Mouse (Mus musculus): Measurements from ENCODE around the gene Gpcpd1. TPM values are rescaled to one million over a fixed set of nuclear protein-coding genes. Genes with fewer than 3 reads are reported as not detected.

The Gpcpd1 gene
- polyA plus RNA-seq, 1 experiment: 25.6 TPM

DNA sequence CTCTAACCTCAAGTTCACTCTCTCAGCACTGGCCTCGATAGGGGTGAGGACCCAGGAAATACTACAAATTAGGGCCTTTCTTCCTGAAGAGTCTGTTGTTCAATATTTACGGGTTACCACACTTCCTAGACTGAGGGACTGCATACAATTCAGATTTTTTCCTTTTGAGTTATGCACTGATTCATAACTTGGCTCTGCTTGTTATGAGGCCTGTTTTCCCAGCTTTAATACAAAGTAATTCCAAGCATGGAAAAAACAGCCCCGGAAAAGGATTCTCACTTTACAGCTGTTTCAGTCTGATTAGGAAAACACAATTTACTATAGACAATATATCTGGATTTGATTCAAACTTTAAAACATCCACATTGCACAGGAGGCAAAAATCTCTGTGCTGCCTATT lies 1.5 kb downstream of the Gpcpd1 start:
- no peak for DNase-seq (ENCODE audit: low spot score)

DNA sequence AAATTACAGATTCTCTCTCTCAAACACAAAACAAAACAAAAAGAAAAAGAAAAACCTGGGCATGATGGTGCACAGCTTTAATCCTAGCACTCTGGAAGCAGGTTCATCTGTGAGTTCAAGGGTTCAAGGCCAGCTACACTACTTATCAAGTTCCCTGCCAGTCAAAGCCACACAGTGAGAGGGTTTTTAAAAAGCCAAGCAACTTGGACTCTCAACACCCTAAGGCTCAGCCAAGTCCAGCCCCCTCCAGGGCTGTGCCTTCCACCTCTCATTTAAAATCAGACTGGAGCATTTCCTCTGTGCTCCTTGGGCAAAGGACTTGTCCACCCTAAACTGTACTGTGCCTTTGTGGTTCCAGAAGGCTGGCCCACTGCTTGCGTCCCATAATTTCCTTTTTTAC lies 3.3 kb downstream of the Gpcpd1 start:
- no peak for DNase-seq (ENCODE audit: low spot score)

DNA sequence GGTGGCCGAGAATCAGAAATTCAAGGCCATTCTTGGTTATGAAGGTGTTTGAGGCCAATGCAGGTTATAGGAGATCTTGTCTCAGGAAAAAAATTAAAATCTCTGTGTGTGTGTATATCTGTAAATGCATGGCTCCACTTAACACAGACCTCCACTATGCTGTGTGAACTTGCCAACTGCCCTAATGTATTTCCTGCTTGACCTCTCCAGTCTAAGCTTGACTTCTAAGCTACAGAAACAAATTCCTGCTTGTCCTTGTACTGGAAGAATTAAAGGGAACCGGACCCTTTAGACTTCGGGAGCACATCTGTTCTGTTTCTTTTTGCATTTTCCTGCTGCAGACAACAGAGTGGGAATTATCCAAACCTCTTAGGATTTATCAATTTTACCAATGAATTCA lies 4.4 kb downstream of the Gpcpd1 start:
- no peak for DNase-seq (ENCODE audit: low spot score)

DNA sequence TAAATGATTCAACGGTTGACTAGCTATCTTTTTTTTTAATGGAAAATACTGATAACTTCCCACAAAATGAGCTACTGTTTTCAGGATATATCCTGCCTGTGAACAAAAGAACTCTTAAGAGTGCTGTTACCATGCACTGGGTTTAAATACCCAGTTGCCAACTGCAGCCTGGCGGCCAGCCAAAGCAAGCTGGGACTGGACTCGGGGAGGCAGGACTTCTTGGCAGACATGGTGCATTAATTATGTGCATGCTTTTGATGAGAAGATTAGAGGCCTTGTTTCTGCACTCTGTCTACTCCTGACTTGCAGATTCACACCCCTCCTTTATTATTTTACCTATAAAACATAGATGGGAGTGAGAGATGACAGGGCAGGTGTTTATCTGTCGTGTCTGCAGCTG lies 5.3 kb downstream of the Gpcpd1 start:
- DNase-seq (ENCODE audit: low spot score): peak; percentile 36

DNA sequence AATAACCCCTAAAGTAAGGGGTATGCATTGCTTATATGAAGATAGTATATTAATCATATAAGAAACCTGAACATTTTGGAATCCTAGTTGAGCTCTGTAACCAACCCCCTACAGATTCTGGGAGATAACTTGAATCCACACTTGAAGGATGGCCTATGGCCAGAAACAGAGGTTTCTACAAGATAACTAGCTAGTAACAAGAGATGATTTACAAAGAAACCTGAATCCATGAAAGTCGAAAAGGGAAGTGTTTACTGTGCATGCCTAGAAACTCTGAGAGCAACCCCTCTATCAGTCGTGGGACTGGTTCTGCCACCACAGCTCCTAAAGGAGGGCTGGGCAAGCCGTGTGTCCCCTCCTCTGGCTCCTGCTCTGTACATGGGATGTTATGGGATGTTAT lies 7.8 kb downstream of the Gpcpd1 start:
- no peak for DNase-seq (ENCODE audit: low spot score)

DNA sequence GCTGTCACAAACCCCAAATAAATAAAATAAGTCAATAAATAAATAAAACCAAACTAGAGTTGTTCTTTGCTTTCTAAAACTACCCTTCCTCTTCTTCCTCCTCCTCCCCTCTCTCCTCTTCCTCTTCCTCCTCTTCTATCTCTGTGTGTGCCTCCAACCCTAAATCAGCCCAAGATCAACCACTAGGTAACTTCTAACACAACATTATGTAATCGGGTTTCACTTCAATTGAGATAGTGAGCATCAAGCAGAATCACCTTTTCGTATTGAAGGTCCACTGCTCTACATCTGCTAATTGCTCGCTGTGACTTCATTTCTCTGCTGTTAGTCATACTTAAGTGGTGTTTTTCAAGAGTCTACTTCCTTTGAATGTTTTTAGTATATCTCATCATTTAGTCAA lies 8.8 kb downstream of the Gpcpd1 start:
- no peak for DNase-seq (ENCODE audit: low spot score)

DNA sequence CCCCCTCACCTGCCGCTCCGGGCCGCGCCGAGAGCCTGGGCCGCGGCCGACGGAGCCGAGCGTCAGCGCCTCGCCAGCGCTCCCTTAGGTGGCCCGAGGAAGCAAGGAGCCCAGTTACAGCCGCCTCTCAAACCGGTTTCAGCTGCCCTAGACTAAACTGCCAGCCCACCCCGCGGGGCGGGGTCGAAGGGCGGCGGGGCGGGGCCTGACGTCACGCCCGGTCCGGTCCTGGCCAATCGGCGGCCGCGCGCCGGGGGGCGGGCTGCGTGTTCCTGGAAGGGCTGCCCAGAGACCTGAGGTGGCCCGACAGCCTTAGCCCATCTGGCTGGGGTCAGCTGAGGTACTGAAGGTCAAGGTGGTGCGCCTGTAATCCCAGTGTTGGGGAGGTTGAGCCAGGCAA lies 9.5 kb downstream of the Gpcpd1 start:
- DNase-seq (ENCODE audit: low spot score): peak; percentile 97

DNA sequence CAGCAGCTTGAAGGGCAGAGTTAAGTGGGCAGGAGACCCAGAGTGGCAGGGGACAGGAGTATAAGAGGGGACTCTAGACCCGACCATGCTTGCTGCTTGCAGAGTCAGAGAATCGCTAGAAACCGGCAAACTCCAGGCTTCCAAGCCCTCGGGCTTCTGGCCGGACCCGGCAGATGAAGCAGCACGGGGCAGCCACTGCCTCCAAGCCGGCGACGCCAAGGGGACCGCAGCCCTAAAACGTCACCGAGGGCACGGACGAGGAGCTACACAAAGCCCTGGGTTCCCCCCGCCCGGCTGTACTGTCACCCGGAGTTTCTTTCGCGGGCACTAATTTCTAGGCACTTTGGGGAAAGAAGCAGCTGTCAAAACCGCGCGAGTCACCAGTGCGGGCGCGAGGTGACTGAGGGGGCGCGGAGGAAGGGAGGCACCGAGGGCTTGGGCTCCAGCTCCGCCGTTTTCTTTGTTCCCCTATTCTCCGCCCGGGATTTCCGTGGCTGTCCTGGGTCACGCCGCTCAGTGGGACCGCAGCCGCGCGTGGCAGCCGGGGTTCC lies 10.0 kb downstream of the Gpcpd1 start:
- DNase-seq (ENCODE audit: low spot score): peak; percentile 53

DNA sequence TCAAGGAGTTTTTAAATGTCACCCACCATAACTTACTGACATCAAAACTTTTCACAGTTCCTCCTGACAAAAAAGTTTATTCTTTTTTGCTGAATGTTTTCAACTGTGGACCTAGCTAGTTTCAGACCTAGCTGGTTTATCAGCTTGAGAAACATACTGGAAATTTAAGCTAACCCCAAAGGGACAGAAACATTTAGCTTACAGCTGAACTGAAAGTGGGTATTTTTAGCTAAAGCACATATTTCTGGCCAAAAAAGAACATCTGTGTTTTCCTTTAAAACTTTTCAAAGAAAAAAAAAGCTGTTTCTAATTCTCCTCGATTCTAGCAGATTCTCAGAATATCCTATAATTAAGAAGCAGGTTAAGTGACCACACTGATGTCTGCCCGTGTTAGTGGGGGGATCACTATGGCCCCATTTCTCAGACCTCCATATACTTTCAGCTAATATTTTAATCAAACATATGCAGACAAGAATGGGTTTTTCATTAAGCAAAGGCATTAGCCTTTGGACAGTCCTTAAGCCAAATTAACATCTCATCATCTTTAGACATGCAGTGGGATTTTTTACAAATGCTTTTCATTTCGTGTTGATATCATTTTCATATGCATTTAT lies 10.9 kb downstream of the Gpcpd1 start:
- DNase-seq (ENCODE audit: low spot score): no peak

DNA sequence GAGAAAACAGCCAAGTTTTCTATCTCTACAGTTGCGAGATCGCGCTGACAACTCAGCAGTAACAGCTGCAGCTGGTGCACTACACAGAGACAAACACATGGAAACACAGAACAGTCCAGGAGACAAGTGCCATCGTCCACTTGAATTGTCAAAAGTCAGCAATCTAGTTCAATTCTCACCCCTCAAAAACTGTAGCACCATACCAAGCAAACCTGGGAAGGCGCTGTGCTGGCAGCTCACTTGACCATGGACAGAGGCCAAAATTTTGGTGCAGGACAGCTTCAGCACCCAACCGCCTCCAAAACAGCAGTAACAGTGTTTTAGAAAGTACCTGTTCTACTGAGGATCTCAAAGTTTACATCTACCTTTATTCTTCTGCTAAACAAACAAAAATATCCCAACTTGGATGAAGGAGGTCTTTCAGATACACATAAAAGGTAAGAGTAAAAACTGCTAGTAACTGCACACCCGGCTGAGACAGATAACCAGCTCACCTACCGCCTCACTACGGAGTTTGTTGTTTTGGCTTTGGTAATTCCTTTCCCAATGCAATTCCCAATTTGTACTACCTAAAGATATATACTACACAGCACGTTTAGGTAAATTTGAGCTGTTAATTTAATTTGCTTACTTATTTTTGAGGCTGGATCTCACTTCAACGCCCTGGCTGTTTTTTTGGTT lies 11.6 kb downstream of the Gpcpd1 start:
- no peak for DNase-seq (ENCODE audit: low spot score)

DNA sequence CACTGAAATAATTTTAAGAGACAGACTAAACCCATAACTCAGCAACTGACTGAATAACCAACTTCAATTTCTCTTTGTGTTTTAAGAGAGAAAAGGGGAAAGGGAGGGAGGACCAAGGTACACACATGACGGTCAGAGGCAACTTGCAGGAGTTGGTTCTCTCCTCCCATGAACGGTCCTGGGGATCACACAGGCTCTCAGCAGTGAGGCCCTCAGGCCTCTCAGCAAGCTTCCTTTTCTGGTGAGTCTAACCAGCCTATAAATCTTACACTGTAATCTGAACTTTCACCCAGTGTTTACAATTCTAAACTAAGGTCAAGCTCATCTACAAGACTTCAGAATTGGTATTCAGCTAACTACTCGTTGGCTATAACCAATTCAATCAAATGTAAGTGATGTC lies 12.3 kb downstream of the Gpcpd1 start:
- DNase-seq (ENCODE audit: low spot score): no peak

DNA sequence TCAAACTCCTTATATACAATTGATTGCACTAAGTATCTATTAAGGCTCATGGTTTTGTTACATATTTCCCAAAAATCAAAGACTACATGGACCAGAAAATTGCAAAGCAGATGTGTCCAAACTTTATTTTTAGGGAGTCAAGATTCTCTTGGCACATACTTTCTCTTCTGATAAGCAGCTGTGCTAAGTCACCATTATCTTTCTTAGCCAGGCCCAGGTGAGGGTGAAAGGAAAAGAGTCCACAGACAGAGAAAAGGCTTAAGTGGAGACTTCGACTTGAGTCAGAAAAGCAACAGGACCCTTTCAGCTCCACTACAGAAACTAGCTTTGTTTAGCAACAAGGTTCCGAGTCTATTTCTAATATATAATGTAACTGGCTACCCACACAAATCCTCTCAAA lies 14.2 kb downstream of the Gpcpd1 start:
- DNase-seq (ENCODE audit: low spot score): no peak

DNA sequence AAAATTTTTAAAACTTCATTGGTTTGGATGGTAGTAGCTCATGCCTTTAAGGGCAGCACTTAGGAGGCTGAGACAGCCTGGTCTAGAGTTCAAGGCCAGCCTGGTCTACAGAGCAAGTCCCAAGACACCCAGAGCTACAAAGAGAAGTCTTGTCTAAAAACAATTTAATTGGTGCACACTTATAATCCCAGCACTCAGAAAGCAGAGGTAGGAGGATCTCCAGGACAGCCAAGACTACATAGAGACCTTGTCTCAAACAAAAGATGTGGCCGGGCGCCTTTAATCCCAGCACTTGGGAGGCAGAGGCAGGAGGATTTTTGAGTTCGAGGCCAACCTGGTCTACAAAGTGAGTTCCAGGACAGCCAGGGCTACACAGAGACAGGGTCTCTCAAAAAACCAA lies 14.9 kb downstream of the Gpcpd1 start:
- DNase-seq (ENCODE audit: low spot score): no peak

DNA sequence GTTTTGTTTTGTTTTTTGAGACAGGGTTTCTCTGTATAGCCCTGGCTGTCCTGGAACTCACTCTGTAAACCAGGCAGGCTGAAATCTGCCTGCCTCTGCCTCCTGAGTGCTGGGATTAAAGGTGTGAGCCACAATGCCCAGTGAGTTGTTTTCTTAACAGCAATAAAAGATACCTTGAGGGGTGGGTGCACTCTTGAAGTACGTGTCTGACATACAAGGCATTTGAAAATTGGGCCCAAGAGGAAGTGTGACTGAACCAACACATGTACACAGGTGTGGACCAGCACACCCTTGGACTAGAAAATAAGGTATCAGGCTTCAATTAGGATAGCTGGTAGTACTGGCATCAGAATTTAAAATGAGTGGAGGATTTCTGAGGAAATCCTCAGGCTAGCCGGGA lies 16.2 kb downstream of the Gpcpd1 start:
- no peak for DNase-seq (ENCODE audit: low spot score)

DNA sequence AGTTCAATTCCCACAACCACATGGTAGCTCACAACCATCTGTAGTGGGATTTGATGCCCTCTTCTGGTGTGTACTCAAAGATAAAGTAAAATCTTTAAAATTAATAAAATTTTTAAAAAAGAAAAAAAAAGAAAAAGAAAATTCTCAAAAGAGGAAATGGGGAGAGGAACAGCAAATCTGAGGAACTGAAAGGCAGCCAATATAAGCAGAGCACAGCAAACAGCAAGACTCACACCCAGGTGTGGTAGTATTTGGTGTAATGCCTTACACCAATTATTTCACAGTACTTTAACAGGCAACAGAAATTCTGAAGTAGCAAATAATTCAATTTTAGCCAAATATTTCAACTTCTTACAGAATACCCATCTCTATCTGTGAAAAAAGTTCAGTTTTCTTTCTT lies 16.7 kb downstream of the Gpcpd1 start:
- no peak for DNase-seq (ENCODE audit: low spot score)

DNA sequence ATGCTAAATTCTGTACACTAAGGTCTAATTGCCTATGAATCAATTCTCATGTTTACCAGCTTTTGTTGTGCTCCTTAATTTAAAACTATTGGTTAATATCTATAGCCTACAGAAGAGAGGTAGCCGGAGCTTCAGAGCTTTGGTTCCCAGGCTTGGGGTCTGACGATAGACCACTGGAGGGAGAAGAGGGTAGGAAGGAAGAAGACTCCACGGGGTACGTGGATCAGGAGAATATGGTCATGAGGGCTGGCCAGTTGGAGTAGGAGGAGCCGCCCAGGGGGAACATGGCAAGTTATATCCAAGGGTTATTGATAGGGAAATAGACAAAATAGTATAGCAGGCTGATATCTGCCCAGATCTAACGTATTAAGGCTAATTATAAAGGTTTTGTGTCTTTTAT lies 17.8 kb downstream of the Gpcpd1 start:
- no peak for DNase-seq (ENCODE audit: low spot score)

DNA sequence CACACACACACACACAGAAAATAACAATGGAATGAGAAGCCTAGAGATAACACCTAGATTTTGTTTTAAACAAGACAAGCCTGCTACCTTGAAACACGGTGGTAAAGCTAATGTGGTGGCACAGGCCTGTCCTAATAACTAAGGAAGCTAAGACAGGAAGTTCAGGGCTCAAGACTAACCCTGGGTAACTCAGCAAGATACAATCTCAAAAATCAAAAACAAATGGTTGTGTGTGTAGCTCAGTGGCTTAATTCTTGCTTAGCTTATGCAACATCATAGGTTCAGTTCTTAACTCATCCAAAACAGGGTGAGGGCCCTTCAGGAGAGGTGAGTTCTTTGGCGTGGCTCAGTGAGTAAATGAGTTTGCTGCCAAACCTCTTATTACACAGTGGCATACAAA lies 20.1 kb downstream of the Gpcpd1 start:
- no peak for DNase-seq (ENCODE audit: low spot score)

DNA sequence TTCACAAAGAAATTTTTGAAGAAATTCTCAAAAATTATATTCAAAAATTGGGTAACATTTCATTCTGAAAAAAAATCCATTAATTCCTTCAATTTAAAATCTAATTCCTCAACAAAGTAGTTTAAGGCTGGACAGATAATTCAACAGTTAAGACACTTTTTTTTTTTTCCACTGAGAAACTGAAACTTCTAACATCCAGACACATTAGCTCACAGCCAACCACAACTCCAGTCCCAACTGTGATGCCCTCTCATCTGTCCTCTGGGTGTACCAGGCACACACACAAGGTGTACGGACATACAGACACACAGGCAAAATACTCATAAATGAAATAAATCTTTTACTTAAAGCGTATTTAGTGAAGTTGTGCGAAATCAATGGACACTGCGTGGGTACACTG lies 25.7 kb downstream of the Gpcpd1 start:
- no peak for DNase-seq (ENCODE audit: low spot score)

DNA sequence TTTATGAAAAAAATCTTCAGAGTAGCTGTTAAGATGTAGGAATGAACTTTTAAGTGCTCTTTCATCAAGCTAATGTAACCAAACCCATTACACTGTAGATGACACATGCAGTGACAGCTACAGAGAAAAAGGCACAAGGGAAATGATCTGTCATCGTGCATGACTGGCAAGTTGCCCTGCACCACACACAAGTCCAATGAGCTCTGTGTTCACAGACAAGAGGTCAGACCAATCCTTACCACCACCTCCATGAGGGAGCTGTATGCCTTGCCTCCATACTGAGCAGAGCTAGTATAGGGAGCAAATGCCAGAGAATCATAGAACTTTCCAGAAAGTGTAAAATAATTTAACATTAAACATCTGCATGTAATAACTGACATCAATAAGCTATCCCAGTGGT lies 59.7 kb downstream of the Gpcpd1 start:
- DNase-seq (ENCODE audit: low spot score): no peak

DNA sequence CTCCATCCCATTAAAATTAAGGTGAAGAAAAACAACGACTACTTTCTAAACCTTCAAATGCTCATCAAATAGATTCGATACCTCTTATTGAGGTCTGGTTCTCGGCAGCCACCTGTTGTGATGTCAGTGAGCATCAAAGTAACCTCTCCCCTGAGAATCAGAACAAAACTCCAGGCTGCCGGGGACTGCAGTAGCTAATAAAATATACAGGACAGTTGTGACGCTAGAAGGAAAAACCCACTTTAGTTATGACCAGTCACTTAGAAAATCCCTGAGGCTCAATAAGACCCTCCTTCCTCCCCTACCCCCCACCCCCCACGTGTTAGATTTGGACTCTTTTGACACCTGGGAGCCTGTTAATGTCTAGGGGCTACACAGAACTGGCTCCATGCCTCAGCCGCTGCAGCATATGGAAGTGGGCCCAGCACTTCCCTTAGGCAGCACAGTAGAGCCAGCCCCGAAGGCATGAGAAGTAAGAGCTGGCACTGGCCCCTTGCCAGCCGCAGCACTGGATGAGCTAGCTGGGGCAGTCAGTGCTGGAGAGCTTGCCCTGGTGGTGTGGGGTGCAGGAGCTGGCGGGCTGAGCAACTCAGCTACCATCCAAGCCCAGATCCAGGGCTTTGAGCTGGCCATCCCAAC lies 60.5 kb downstream of the Gpcpd1 start:
- no peak for DNase-seq (ENCODE audit: low spot score)

DNA sequence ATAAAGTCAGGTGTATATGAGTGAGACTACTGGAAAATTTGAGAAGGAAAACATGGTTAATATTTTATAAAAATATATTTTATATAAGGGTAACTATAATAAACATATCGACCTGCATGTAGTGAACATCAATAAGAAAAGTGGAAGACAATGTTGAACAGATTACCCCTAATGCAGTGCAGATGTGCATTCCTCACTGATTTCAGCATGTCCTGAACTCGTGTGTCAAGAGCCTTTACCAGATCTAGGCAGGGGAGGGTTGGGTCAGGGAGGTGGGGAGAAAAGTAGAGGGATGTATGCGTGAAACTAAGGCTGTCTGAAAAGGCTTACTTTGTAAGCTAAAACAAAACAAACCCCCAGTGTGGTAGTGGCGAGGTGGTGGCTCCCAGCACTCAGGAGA lies 61.4 kb downstream of the Gpcpd1 start:
- DNase-seq (ENCODE audit: low spot score): no peak

DNA sequence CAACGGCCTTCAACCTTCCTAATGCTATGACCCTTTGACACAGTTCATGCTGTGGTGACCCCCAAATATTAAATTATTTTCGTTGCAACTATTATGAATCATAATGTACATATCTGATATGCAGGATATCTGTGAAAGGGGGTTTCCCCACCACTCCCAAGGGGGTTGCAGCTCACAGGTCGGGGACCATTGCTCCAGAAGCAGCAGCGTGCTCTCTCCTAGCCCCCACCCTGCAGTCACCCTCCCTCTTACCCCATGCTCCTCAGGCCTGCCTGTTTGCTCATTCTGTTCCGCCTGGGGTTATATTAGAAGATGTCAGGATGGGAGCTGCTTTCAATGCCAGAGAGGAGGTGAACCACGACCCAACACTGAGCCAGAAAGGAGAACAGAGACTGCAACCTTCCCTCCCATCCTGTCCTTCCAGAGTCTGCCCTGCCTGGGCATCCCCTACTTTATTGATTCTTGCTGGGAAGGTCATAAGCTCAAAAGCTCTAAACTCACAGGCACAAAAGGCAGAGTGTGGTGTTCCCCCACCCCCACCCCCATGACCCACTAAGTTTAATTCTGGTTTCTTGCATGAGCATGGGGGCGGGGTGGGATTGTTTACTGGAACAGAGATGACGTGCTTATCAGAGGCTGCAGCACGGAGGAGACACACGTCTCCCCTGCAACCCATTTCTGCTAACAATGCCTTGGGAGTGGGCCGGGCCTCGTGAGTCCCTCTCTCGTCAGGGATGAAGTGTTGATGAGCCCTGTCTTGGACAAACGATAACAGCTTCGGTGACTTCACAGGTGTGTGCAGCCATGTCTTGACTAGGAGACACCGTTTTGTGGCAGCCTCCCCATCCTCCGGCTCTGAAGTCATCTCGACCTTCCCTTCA lies 69.3 kb downstream of the Gpcpd1 start:
- no peak for DNase-seq (ENCODE audit: low spot score)

All from urinary bladder, adult 2 months (tissue).